Mouse (Mus musculus) myocyte (in vitro differentiated cells): ENCODE measurements around the gene Dio3.

ENCODE experiments used
- CEBPB ChIP-seq: IDR thresholded peaks from 2 replicates; pipeline ENCODE4 v1.6.1; 2011; ENCODE audit warnings: mild to moderate bottlenecking, moderate library complexity; ENCODE audit not compliant: poor library complexity, insufficient read depth, severe bottlenecking
- E2F4 ChIP-seq: IDR thresholded peaks from one replicate; pipeline ENCODE4 v1.6.1; 2011; ENCODE audit warnings: mild to moderate bottlenecking, control low read depth, moderate library complexity; ENCODE audit not compliant: insufficient read depth
- MAX ChIP-seq: IDR thresholded peaks from one replicate; pipeline ENCODE4 v1.6.1; 2011; ENCODE audit warnings: low read depth, mild to moderate bottlenecking, control low read depth
- MYOD1 ChIP-seq, 3 experiments: IDR thresholded peaks; one replicate each; pipeline ENCODE4 v1.6.1; 2011; ENCODE audit warnings: control low read depth in 2 of 3, low read depth in 2 of 3, mild to moderate bottlenecking in 2 of 3, moderate library complexity in 1 of 3; ENCODE audit not compliant: insufficient read length in 2 of 3, control insufficient read depth in 1 of 3
- POLR2A ChIP-seq: IDR thresholded peaks from one replicate; pipeline ENCODE4 v1.6.1; 2011; ENCODE audit warnings: low read depth, mild to moderate bottlenecking, control low read depth, moderate library complexity; ENCODE audit not compliant: insufficient read length
- POLR2AphosphoS2 ChIP-seq: IDR thresholded peaks from one replicate; pipeline ENCODE4 v1.6.1; 2011; ENCODE audit warnings: low read depth, control low read depth; ENCODE audit not compliant: insufficient read length
- REST ChIP-seq: IDR thresholded peaks from one replicate; pipeline ENCODE4 v1.6.1; 2011; ENCODE audit warnings: mild to moderate bottlenecking, control low read depth, moderate library complexity; ENCODE audit not compliant: insufficient read depth, insufficient read length
- SRF ChIP-seq: IDR thresholded peaks from one replicate; pipeline ENCODE4 v1.6.1; 2011; ENCODE audit warnings: low read depth; ENCODE audit not compliant: control insufficient read depth, insufficient read length
- TCF12 ChIP-seq: IDR thresholded peaks from one replicate; pipeline ENCODE4 v1.6.1; 2011; ENCODE audit warnings: mild to moderate bottlenecking, control low read depth; ENCODE audit not compliant: poor library complexity, insufficient read depth, severe bottlenecking
- USF1 ChIP-seq: IDR thresholded peaks from one replicate; pipeline ENCODE4 v1.6.1; 2011; ENCODE audit warnings: low read depth, mild to moderate bottlenecking, control low read depth, moderate library complexity

GRCm38 (mm10) chr12:110277259-110277964, 1.5 kb upstream of the Dio3 start:
- TF ChIP-seq USF1 (no peak), E2F4 (no peak), POLR2AphosphoS2 (no peak), POLR2A (no peak), REST (no peak), MAX (no peak), SRF (no peak), MYOD1 (IDR thresholded peaks at IDR 0.05; ENCODE audit: control insufficient read depth in 1 of 3, insufficient read length in 2 of 3, low read depth in 2 of 3) (no peak), TCF12 (no peak), CEBPB (no peak)
